Mouse (Mus musculus) myocyte (in vitro differentiated cells): Measurements from ENCODE around the gene Sphk2. TPM values are rescaled to one million over a fixed set of nuclear protein-coding genes. Genes with fewer than 3 reads are reported as not detected.

ENCODE experiments used
- H3K27me3 ChIP-seq: one replicate; pipeline ENCODE4 v1.6.1; 2011; ENCODE audit not compliant: control insufficient read depth, insufficient read depth, insufficient read length
- H3K36me3 ChIP-seq: one replicate; pipeline ENCODE4 v1.6.1; 2011; ENCODE audit not compliant: control insufficient read depth, insufficient read depth
- H3K4me2 ChIP-seq: one replicate; pipeline ENCODE4 v1.6.1; 2011; ENCODE audit warnings: low read depth, control low read depth
- H3K4me3 ChIP-seq: one replicate; pipeline ENCODE4 v1.5.1; 2011; ENCODE audit warnings: mild to moderate bottlenecking, control low read depth, moderate library complexity
- H3K79me2 ChIP-seq: one replicate; pipeline ENCODE4 v1.6.1; 2011; ENCODE audit not compliant: control insufficient read depth, insufficient read depth
- H3ac ChIP-seq: one replicate; pipeline ENCODE4 v1.6.1; 2011; ENCODE audit not compliant: control insufficient read depth, insufficient read length
- CEBPB ChIP-seq: IDR thresholded peaks from 2 replicates; pipeline ENCODE4 v1.6.1; 2011; ENCODE audit warnings: mild to moderate bottlenecking, moderate library complexity; ENCODE audit not compliant: poor library complexity, insufficient read depth, severe bottlenecking
- E2F4 ChIP-seq: IDR thresholded peaks from one replicate; pipeline ENCODE4 v1.6.1; 2011; ENCODE audit warnings: mild to moderate bottlenecking, control low read depth, moderate library complexity; ENCODE audit not compliant: insufficient read depth
- MAX ChIP-seq: IDR thresholded peaks from one replicate; pipeline ENCODE4 v1.6.1; 2011; ENCODE audit warnings: low read depth, mild to moderate bottlenecking, control low read depth
- MYOD1 ChIP-seq, 3 experiments: IDR thresholded peaks; one replicate each; pipeline ENCODE4 v1.6.1; 2011; ENCODE audit warnings: control low read depth in 2 of 3, low read depth in 2 of 3, mild to moderate bottlenecking in 2 of 3, moderate library complexity in 1 of 3; ENCODE audit not compliant: insufficient read length in 2 of 3, control insufficient read depth in 1 of 3
- MYOG ChIP-seq, 3 experiments: IDR thresholded peaks; one replicate each; pipeline ENCODE4 v1.6.1; 2011; ENCODE audit warnings: control low read depth in 2 of 3, low read depth in 2 of 3, mild to moderate bottlenecking in 2 of 3; ENCODE audit not compliant: insufficient read length in 2 of 3, control insufficient read depth in 1 of 3, insufficient read depth in 1 of 3
- POLR2A ChIP-seq: IDR thresholded peaks from one replicate; pipeline ENCODE4 v1.6.1; 2011; ENCODE audit warnings: low read depth, mild to moderate bottlenecking, control low read depth, moderate library complexity; ENCODE audit not compliant: insufficient read length
- POLR2AphosphoS2 ChIP-seq: IDR thresholded peaks from one replicate; pipeline ENCODE4 v1.6.1; 2011; ENCODE audit warnings: low read depth, control low read depth; ENCODE audit not compliant: insufficient read length
- REST ChIP-seq: IDR thresholded peaks from one replicate; pipeline ENCODE4 v1.6.1; 2011; ENCODE audit warnings: mild to moderate bottlenecking, control low read depth, moderate library complexity; ENCODE audit not compliant: insufficient read depth, insufficient read length
- SRF ChIP-seq: IDR thresholded peaks from one replicate; pipeline ENCODE4 v1.6.1; 2011; ENCODE audit warnings: low read depth; ENCODE audit not compliant: control insufficient read depth, insufficient read length
- TCF12 ChIP-seq: IDR thresholded peaks from one replicate; pipeline ENCODE4 v1.6.1; 2011; ENCODE audit warnings: mild to moderate bottlenecking, control low read depth; ENCODE audit not compliant: poor library complexity, insufficient read depth, severe bottlenecking
- TCF3 ChIP-seq: IDR thresholded peaks from one replicate; pipeline ENCODE4 v1.6.1; 2011; ENCODE audit warnings: low read depth, control low read depth; ENCODE audit not compliant: insufficient read length
- USF1 ChIP-seq: IDR thresholded peaks from one replicate; pipeline ENCODE4 v1.6.1; 2011; ENCODE audit warnings: low read depth, mild to moderate bottlenecking, control low read depth, moderate library complexity
- polyA plus RNA-seq: library from polyadenylated mRNA; unstranded; fragments of >200 nt; fragmentation: generic; extraction: Trizol; gene quantifications from one replicate; pipeline ENCODE4 v1.2.1, GENCODE M21; 2012; ENCODE audit warnings: missing spikeins

The Sphk2 gene
- polyA plus RNA-seq, 1 experiment = 22.8 TPM

GRCm38 (mm10) chr7:45741308-45741707, 23.5 kb upstream of the Sphk2 start:
- Histone ChIP-seq H3K27me3 (no peaks in the 10 kb centered on the region), H3K36me3 (no peaks in the 10 kb centered on the region), H3K79me2 (no peaks in the 10 kb centered on the region), H3ac (no peak overlapping the region), H3K4me2 (no peak overlapping the region), H3K4me3 (no peak overlapping the region)
- TF ChIP-seq MYOD1 (IDR thresholded peaks at IDR 0.05; ENCODE audit: control insufficient read depth in 1 of 3, insufficient read length in 2 of 3, low read depth in 2 of 3) (no peak), CEBPB (no peak), POLR2A (no peak), MAX (no peak), MYOG (IDR thresholded peaks at IDR 0.05; ENCODE audit: control insufficient read depth in 1 of 3, insufficient read depth in 1 of 3, insufficient read length in 2 of 3, low read depth in 2 of 3) (no peak), TCF12 (no peak), TCF3 (no peak), USF1 (no peak), POLR2AphosphoS2 (no peak)

GRCm38 (mm10) chr7:45739820-45740219, 22.0 kb upstream of the Sphk2 start:
- H3K4me2 ChIP-seq = no peak overlapping the region
- TF ChIP-seq MYOD1 (IDR thresholded peaks at IDR 0.05; ENCODE audit: control insufficient read depth in 1 of 3, insufficient read length in 2 of 3, low read depth in 2 of 3) (no peak), POLR2AphosphoS2 (no peak), USF1 (no peak), E2F4 (no peak), REST (no peak), SRF (no peak), TCF3 (no peak), CEBPB (no peak), MYOG (IDR thresholded peaks at IDR 0.05; ENCODE audit: control insufficient read depth in 1 of 3, insufficient read depth in 1 of 3, insufficient read length in 2 of 3, low read depth in 2 of 3) (no peak), TCF12 (no peak), MAX (no peak), POLR2A (no peak)
- no peaks in the 10 kb centered on the region for H3K79me2 ChIP-seq
- no peaks in the 10 kb centered on the region for H3K27me3 ChIP-seq
- no peaks in the 10 kb centered on the region for H3K36me3 ChIP-seq
- no peak overlapping the region for H3K4me3 ChIP-seq
- H3ac ChIP-seq = no peak overlapping the region

- Histone ChIP-seq H3K79me2 (no peaks in the 10 kb centered on the region), H3K4me3 (no peak overlapping the region), H3K36me3 (no peaks in the 10 kb centered on the region), H3K27me3 (no peaks in the 10 kb centered on the region), H3K4me2 (no peak overlapping the region), H3ac (no peak overlapping the region)
- TF ChIP-seq MYOD1 (IDR thresholded peaks at IDR 0.05; ENCODE audit: control insufficient read depth in 1 of 3, insufficient read length in 2 of 3, low read depth in 2 of 3) = no peak
- TF ChIP-seq CEBPB = no peak
- TF ChIP-seq E2F4 = no peak
- no peak for TF ChIP-seq REST
- TF ChIP-seq MYOG (IDR thresholded peaks at IDR 0.05; ENCODE audit: control insufficient read depth in 1 of 3, insufficient read depth in 1 of 3, insufficient read length in 2 of 3, low read depth in 2 of 3) = no peak
- TF ChIP-seq SRF = no peak
- no peak for TF ChIP-seq POLR2A
- no peak for TF ChIP-seq USF1
- no peak for TF ChIP-seq TCF3
Observed at GRCm38 (mm10) chr7:45739162-45739763, 21.5 kb upstream of the Sphk2 start.

GRCm38 (mm10) chr7:45733477-45733876, 15.7 kb upstream of the Sphk2 start:
- Histone ChIP-seq H3ac (no peak overlapping the region), H3K36me3 (no peaks in the 10 kb centered on the region)

GRCm38 (mm10) chr7:45730727-45731431, 13.1 kb upstream of the Sphk2 start:
- Histone ChIP-seq H3K4me2 (no peak overlapping the region), H3ac (no peak overlapping the region), H3K4me3 (no peak overlapping the region), H3K79me2 (no peaks in the 10 kb centered on the region), H3K27me3 (no peaks in the 10 kb centered on the region), H3K36me3 (no peaks in the 10 kb centered on the region)
- TF ChIP-seq MYOG (IDR thresholded peaks at IDR 0.05; ENCODE audit: control insufficient read depth in 1 of 3, insufficient read depth in 1 of 3, insufficient read length in 2 of 3, low read depth in 2 of 3) (no peak), POLR2AphosphoS2 (peak; percentile 7)

More at GRCm38 (mm10) chr7:45733477-45733876, 15.7 kb upstream of the Sphk2 start:
- no peak for TF ChIP-seq TCF12
- no peaks in the 10 kb centered on the region for H3K79me2 ChIP-seq
- H3K4me3 ChIP-seq = no peak overlapping the region
- no peaks in the 10 kb centered on the region for H3K27me3 ChIP-seq
- no peak overlapping the region for H3K4me2 ChIP-seq
